Mouse (Mus musculus) neural tube, embryonic 15.5 days (tissue): ENCODE measurements around the gene Ddx41. TPM values are rescaled to one million over a fixed set of nuclear protein-coding genes. Genes with fewer than 3 reads are reported as not detected.

ENCODE experiments used
- ATAC-seq: fragments of 200-750 bp; cut with Nextera tagmentation; 2 replicates; pipeline ENCODE4 v1.8.0; 2017; ENCODE audit warnings: mild to moderate bottlenecking, moderate TSS enrichment, moderate library complexity; ENCODE audit not compliant: low FRiP score
- H3K27ac ChIP-seq: fragments of 300-500 bp; sonication (generic); replicated peaks from 2 replicates; pipeline ENCODE4 v1.5.1; 2015; ENCODE audit warnings: mild to moderate bottlenecking, inconsistent platforms
- H3K27me3 ChIP-seq: fragments of 300-500 bp; sonication (generic); replicated peaks from 2 replicates; pipeline ENCODE4 v1.6.1; 2015; ENCODE audit warnings: inconsistent platforms
- H3K36me3 ChIP-seq: fragments of 300-500 bp; sonication (generic); 2 replicates; pipeline ENCODE4 v1.6.1; 2015; ENCODE audit warnings: inconsistent platforms
- H3K4me1 ChIP-seq: fragments of 300-500 bp; sonication (generic); 2 replicates; pipeline ENCODE4 v1.6.1; 2015; ENCODE audit warnings: inconsistent platforms
- H3K4me2 ChIP-seq: fragments of 300-500 bp; sonication (generic); 2 replicates; pipeline ENCODE4 v1.6.1; 2015; ENCODE audit warnings: inconsistent platforms, mild to moderate bottlenecking, moderate library complexity
- H3K4me3 ChIP-seq: fragments of 300-500 bp; sonication (generic); replicated peaks from 2 replicates; pipeline ENCODE4 v1.5.1; 2015; ENCODE audit warnings: mild to moderate bottlenecking, inconsistent platforms
- H3K9ac ChIP-seq: fragments of 300-500 bp; sonication (generic); replicated peaks from 2 replicates; pipeline ENCODE4 v1.6.1; 2015; ENCODE audit warnings: mild to moderate bottlenecking, inconsistent platforms
- H3K9me3 ChIP-seq: fragments of 300-500 bp; sonication (generic); replicated peaks from 2 replicates; pipeline ENCODE4 v1.6.1; 2016; ENCODE audit warnings: inconsistent platforms
- WGBS: fragments of 180-500 bp; shearing (Covaris S2); methylation state at CpG from one replicate; pipeline ENCODE4 v1.1.7; 2015; ENCODE audit warnings: mixed read lengths; 5-methylcytosine and 5-hydroxymethylcytosine counted together
- polyA plus RNA-seq: library from polyadenylated mRNA; unstranded; fragments of >200 nt; fragmentation: Nextera tagmentation; extraction: Ambion mirVana; gene quantifications from 2 replicates; pipeline ENCODE4 v1.2.1, GENCODE M21; 2015

Gene Ddx41
- polyA plus RNA-seq, 1 experiment from 2014 or later: 48.8 TPM

- no peak overlapping the region for H3K27ac ChIP-seq
- ATAC-seq: no peak
- no peaks in the 10 kb centered on the region for H3K27me3 ChIP-seq
- WGBS: 83% methylated on average over 5 of the region's 5 CpGs
- H3K4me2 ChIP-seq: no peak overlapping the region
- H3K4me1 ChIP-seq: 0 out of 2 replicates have a peak, but pooled peaks cover 1% of the 10 kb centered on the region
- no peak overlapping the region for H3K4me3 ChIP-seq
- H3K9ac ChIP-seq: no peak overlapping the region
- H3K36me3 ChIP-seq: peaks cover 78% of the 10 kb centered on the region
- H3K9me3 ChIP-seq: no peaks in the 10 kb centered on the region
Observed at GRCm38 (mm10) chr13:55504390-55504789, 32.1 kb downstream of the Ddx41 start.

GRCm38 (mm10) chr13:55502405-55502804 lies 34.1 kb downstream of the Ddx41 start:
- no peak overlapping the region for H3K4me2 ChIP-seq
- peaks cover 72% of the 10 kb centered on the region for H3K36me3 ChIP-seq
- WGBS: 85% methylated on average over 8 of the region's 8 CpGs
- no peaks in the 10 kb centered on the region for H3K4me1 ChIP-seq
- no peak for ATAC-seq
- no peaks in the 10 kb centered on the region for H3K9me3 ChIP-seq
- no peak overlapping the region for H3K9ac ChIP-seq
- no peak overlapping the region for H3K27ac ChIP-seq
- H3K27me3 ChIP-seq: no peaks in the 10 kb centered on the region
- no peak overlapping the region for H3K4me3 ChIP-seq

DNA sequence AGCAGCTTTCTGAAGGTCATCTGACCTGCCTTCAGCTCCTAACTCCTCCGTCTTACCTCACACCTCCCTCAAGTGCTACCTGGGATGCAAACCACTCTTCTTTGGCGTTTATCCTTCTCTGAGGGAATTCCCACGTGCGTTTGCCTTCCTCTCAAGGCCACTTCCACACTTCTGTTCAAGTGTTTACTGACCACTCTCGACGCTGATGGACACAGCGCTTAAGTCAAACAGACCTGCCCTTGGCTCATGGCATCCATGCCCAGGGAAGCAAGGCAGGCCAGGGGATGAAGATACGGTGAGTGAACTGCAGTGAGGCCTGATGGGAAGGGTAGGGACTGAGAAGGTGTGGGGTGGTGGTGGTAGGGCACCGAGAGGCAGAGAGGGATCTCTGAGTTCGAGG lies 35.9 kb downstream of the Ddx41 start:
- WGBS: 83% methylated on average over 10 of the region's 10 CpGs
- no peak overlapping the region for H3K9ac ChIP-seq
- H3K27ac ChIP-seq: no peak overlapping the region
- H3K9me3 ChIP-seq: no peaks in the 10 kb centered on the region
- H3K27me3 ChIP-seq: no peaks in the 10 kb centered on the region
- H3K4me1 ChIP-seq: peaks cover 11% of the 10 kb centered on the region
- no peak for ATAC-seq
- no peak overlapping the region for H3K4me3 ChIP-seq
- H3K36me3 ChIP-seq: peaks cover 53% of the 10 kb centered on the region
- H3K4me2 ChIP-seq: no peak overlapping the region

DNA sequence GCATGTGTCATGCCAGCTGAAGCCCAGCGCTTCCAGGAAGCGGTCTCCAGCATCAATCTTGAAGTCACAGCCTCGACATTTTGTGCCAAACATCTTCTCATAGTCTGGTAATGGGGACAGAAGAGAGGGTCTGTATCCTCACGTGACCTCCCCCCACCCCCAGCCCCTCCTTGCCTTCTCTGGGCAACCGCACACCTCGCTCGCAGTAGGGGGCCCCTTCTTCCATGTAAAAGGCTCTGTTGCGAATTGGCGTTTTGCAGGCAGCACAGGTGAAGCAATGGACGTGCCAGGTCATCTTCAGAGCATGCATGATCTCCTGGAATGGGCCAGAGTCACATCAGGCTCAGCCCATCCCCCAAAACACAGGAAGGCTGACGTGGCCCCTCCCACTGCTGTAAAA lies 37.6 kb downstream of the Ddx41 start:
- Histone ChIP-seq H3K9ac (no peak overlapping the region), H3K4me1 (peaks cover 23% of the 10 kb centered on the region), H3K27me3 (no peaks in the 10 kb centered on the region), H3K4me2 (no peak overlapping the region), H3K9me3 (no peaks in the 10 kb centered on the region), H3K27ac (no peak overlapping the region), H3K4me3 (no peak overlapping the region), H3K36me3 (peaks cover 39% of the 10 kb centered on the region)
- no peak for ATAC-seq
- 59% methylated on average over 11 of the region's 11 CpGs for WGBS

GRCm38 (mm10) chr13:55496661-55497060 lies 39.8 kb downstream of the Ddx41 start:
- no peak overlapping the region for H3K4me3 ChIP-seq
- WGBS: 84% methylated on average over 6 of the region's 6 CpGs
- H3K27me3 ChIP-seq: no peaks in the 10 kb centered on the region
- H3K27ac ChIP-seq: 0 out of 2 replicates have a peak overlapping the region, but pooled peaks have one; percentile 25
- no peak overlapping the region for H3K4me2 ChIP-seq
- no peak for ATAC-seq
- H3K36me3 ChIP-seq: peaks cover 19% of the 10 kb centered on the region
- peaks cover 23% of the 10 kb centered on the region for H3K4me1 ChIP-seq
- no peak overlapping the region for H3K9ac ChIP-seq
- H3K9me3 ChIP-seq: no peaks in the 10 kb centered on the region

- Histone ChIP-seq H3K27me3 (no peaks in the 10 kb centered on the region), H3K27ac (0 out of 2 replicates have a peak overlapping the region, but pooled peaks have one; percentile 25), H3K9ac (0 out of 2 replicates have a peak overlapping the region, but pooled peaks have one; percentile 14), H3K4me3 (no peak overlapping the region), H3K9me3 (no peaks in the 10 kb centered on the region), H3K4me2 (no peak overlapping the region), H3K36me3 (peaks cover 16% of the 10 kb centered on the region; the same call in 1 of the 2 replicates), H3K4me1 (peaks cover 23% of the 10 kb centered on the region)
- WGBS: 31% methylated on average over 4 of the region's 4 CpGs
- ATAC-seq: no peak
Observed at GRCm38 (mm10) chr13:55495702-55496101, 40.8 kb downstream of the Ddx41 start.

GRCm38 (mm10) chr13:55494883-55495621 lies 41.4 kb downstream of the Ddx41 start:
- H3K9ac ChIP-seq: no peak overlapping the region
- 0 out of 2 replicates have a peak overlapping the region, but pooled peaks have one; percentile 37 for H3K27ac ChIP-seq
- WGBS: 23% methylated on average over 18 of the region's 18 CpGs

DNA sequence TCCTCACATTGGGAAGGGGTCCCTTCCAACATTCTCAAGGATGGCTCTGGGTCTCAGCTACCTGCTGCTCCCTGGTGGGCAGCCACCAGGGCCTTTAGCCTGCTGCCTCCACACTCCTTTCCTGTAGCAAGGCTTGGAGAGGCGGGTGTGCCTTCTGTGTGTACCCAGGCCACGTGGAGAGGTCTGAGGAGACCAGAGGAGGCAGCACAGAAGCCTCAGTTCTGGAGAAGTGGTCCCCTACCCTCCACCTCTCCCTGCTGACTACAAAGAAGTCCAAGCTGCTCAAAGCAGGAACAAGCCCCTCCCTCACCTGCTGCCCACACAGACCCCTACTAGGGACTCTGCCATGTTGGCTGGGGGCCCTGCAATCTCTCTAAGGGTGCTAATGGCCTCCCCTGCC lies 42.2 kb downstream of the Ddx41 start:
- no peak overlapping the region for H3K9ac ChIP-seq
- 37% methylated on average over 2 of the region's 2 CpGs for WGBS
- no peak overlapping the region for H3K4me3 ChIP-seq
- no peak for ATAC-seq
- no peak overlapping the region for H3K27ac ChIP-seq
- H3K27me3 ChIP-seq: no peaks in the 10 kb centered on the region
- H3K36me3 ChIP-seq: peaks cover 10% of the 10 kb centered on the region; the same call in 1 of the 2 replicates
- no peak overlapping the region for H3K4me2 ChIP-seq
- no peaks in the 10 kb centered on the region for H3K9me3 ChIP-seq
- peaks cover 23% of the 10 kb centered on the region for H3K4me1 ChIP-seq

More at GRCm38 (mm10) chr13:55494883-55495621, 41.4 kb downstream of the Ddx41 start:
- Histone ChIP-seq H3K4me2 (peak overlapping the region; percentile 13), H3K4me3 (no peak overlapping the region), H3K36me3 (peaks cover 10% of the 10 kb centered on the region; the same call in 1 of the 2 replicates), H3K27me3 (no peaks in the 10 kb centered on the region), H3K9me3 (no peaks in the 10 kb centered on the region), H3K4me1 (peaks cover 23% of the 10 kb centered on the region)
- ATAC-seq: no peak

- H3K9me3 ChIP-seq: no peaks in the 10 kb centered on the region
- peak within 1 kb of the TSS; percentile 83 for H3K4me3 ChIP-seq
- WGBS: 2% methylated on average over 41 of the region's 83 CpGs
- peaks cover 52% of the 10 kb centered on the region for H3K4me1 ChIP-seq
- H3K9ac ChIP-seq: peak within 1 kb of the TSS; percentile 100
- H3K36me3 ChIP-seq: peaks cover 4% of the 10 kb centered on the region; the same call in 1 of the 2 replicates
- no peaks in the 10 kb centered on the region for H3K27me3 ChIP-seq
- H3K27ac ChIP-seq: peak within 1 kb of the TSS; percentile 98
- peak; percentile 86 for ATAC-seq
- H3K4me2 ChIP-seq: peak within 1 kb of the TSS; percentile 96
Observed at GRCm38 (mm10) chr13:55487578-55488498, 48.6 kb downstream of the Ddx41 start, which contains the start of gene Dbn1. Dbn1 (minus strand) TSS chr13:55488111.

DNA sequence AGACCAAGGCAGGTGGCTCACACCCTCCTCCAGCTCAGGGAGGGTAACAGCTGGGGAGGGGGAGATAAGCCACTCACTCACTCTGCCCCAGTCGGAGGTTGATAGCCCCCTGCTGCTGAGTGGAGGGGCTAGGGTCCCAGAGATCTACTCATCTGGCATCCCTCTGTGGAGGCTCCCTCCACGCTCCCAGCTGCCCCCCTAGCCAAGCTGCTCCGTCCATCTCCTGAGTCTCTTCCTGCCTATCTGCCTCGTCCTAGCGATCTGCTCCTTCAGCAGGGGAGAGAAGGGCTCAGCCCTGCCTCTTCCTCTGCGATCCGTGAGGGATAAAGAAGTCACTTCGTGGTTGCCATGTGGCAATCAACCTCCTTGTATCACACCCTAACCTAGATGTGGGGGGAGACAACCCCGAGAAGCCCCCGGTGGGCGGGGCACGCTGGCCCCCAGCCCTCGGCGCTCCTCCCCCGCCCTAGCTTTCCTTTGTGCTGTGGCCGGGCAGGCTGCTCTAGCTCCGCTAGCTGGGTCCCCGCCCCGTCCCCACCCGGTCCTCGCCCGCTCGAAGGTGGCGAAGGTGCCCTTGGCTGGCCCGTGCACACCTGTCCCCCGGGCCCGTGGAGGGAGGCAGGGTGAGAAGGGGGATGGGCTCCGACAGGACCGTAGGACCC lies 49.4 kb downstream of the Ddx41 start:
- H3K4me2 ChIP-seq: peak overlapping the region; percentile 96
- no peaks in the 10 kb centered on the region for H3K9me3 ChIP-seq
- peaks cover 10% of the 10 kb centered on the region for H3K36me3 ChIP-seq
- H3K27ac ChIP-seq: peak overlapping the region; percentile 98
- WGBS: under 1% methylated on average over 29 of the region's 29 CpGs
- peak overlapping the region; percentile 100 for H3K9ac ChIP-seq
- peaks cover 60% of the 10 kb centered on the region for H3K4me1 ChIP-seq
- ATAC-seq: peak; percentile 55
- H3K27me3 ChIP-seq: no peaks in the 10 kb centered on the region
- peak overlapping the region; percentile 83 for H3K4me3 ChIP-seq
